Mouse (Mus musculus): ENCODE results near the gene Fev. TPM values are rescaled to one million over a fixed set of nuclear protein-coding genes. Genes with fewer than 3 reads are reported as not detected.

The Fev gene
- polyA plus RNA-seq, 1 experiment from 2014 or later = not detected

- H3K36me3 ChIP-seq (ENCODE audit: control insufficient read depth, insufficient read depth, low read length) = no peaks in the 10 kb centered on the region
- peak within 1 kb of the TSS; percentile 68 for H3K4me3 ChIP-seq (ENCODE audit: low read depth, low read length)
- DNase-seq (ENCODE audit: low spot score) = peak; percentile 98
- H3K27ac ChIP-seq (ENCODE audit: low read depth, low read length) = peak within 1 kb of the TSS; percentile 72; the same call in 1 of the 2 replicates
- WGBS = 4% methylated on average over 23 of the region's 39 CpGs
- H3K9me3 ChIP-seq (replicated peaks; ENCODE audit: control insufficient read depth, low read length) = no peaks in the 10 kb centered on the region
- ATAC-seq = peak; percentile 93
- H3K4me2 ChIP-seq (ENCODE audit: low read length) = peak within 1 kb of the TSS; percentile 87
- H3K27me3 ChIP-seq (replicated peaks; ENCODE audit: control insufficient read depth, insufficient read depth, low read length) = peaks cover 63% of the 10 kb centered on the region
- peaks cover 28% of the 10 kb centered on the region for H3K4me1 ChIP-seq (ENCODE audit: control insufficient read depth, insufficient read depth, low read length)
- H3K9ac ChIP-seq (ENCODE audit: low read length) = peak within 1 kb of the TSS; percentile 86
Observed at GRCm38 (mm10) chr1:74854306-74855056, 30.7 kb downstream of the Fev start, which contains the start of gene Cdk5r2. Cdk5r2 (plus strand) TSS chr1:74854934.

- H3K4me2 ChIP-seq (ENCODE audit: low read length) = no peak overlapping the region
- WGBS = 12% methylated on average over 6 of the region's 6 CpGs
- H3K4me1 ChIP-seq (ENCODE audit: control insufficient read depth, insufficient read depth, low read length) = peaks cover 11% of the 10 kb centered on the region
- no peak overlapping the region for H3K4me3 ChIP-seq (ENCODE audit: low read depth, low read length)
- no peaks in the 10 kb centered on the region for H3K9me3 ChIP-seq (replicated peaks; ENCODE audit: control insufficient read depth, low read length)
- no peak for ATAC-seq
- H3K36me3 ChIP-seq (ENCODE audit: control insufficient read depth, insufficient read depth, low read length) = no peaks in the 10 kb centered on the region
- peak overlapping the region; percentile 10; the same call in 1 of the 2 replicates for H3K9ac ChIP-seq (ENCODE audit: low read length)
- H3K27me3 ChIP-seq (replicated peaks; ENCODE audit: control insufficient read depth, insufficient read depth, low read length) = peaks cover 32% of the 10 kb centered on the region
- peak; percentile 57 for DNase-seq (ENCODE audit: low spot score)
- no peak overlapping the region for H3K27ac ChIP-seq (ENCODE audit: low read depth, low read length)
Observed at GRCm38 (mm10) chr1:74851001-74851775, 34.0 kb downstream of the Fev start.

- Histone ChIP-seq H3K4me1 (ENCODE audit: control insufficient read depth, insufficient read depth, low read length) (peaks cover 11% of the 10 kb centered on the region), H3K4me2 (ENCODE audit: low read length) (no peak overlapping the region), H3K4me3 (ENCODE audit: low read depth, low read length) (no peak overlapping the region), H3K9me3 (replicated peaks; ENCODE audit: control insufficient read depth, low read length) (no peaks in the 10 kb centered on the region), H3K27me3 (replicated peaks; ENCODE audit: control insufficient read depth, insufficient read depth, low read length) (peaks cover 24% of the 10 kb centered on the region), H3K27ac (ENCODE audit: low read depth, low read length) (no peak overlapping the region), H3K36me3 (ENCODE audit: control insufficient read depth, insufficient read depth, low read length) (no peaks in the 10 kb centered on the region), H3K9ac (ENCODE audit: low read length) (no peak overlapping the region)
- no peak for ATAC-seq
- DNase-seq (ENCODE audit: low spot score) = no peak
- 22% methylated on average over 6 of the region's 6 CpGs for whole genome bisulfite sequencing
Observed at GRCm38 (mm10) chr1:74850251-74850650, 35.0 kb downstream of the Fev start.

- no peak overlapping the region for H3K9ac ChIP-seq (ENCODE audit: low read length)
- ATAC-seq = no peak
- no peak overlapping the region for H3K4me2 ChIP-seq (ENCODE audit: low read length)
- peaks cover 16% of the 10 kb centered on the region for H3K27me3 ChIP-seq (replicated peaks; ENCODE audit: control insufficient read depth, insufficient read depth, low read length)
- H3K9me3 ChIP-seq (replicated peaks; ENCODE audit: control insufficient read depth, low read length) = no peaks in the 10 kb centered on the region
- 51% methylated on average over 5 of the region's 5 CpGs for WGBS
- no peak overlapping the region for H3K4me3 ChIP-seq (ENCODE audit: low read depth, low read length)
- DNase-seq (ENCODE audit: low spot score) = no peak
- H3K27ac ChIP-seq (ENCODE audit: low read depth, low read length) = no peak overlapping the region
- no peaks in the 10 kb centered on the region for H3K36me3 ChIP-seq (ENCODE audit: control insufficient read depth, insufficient read depth, low read length)
- H3K4me1 ChIP-seq (ENCODE audit: control insufficient read depth, insufficient read depth, low read length) = peaks cover 8% of the 10 kb centered on the region; the same call in 1 of the 2 replicates
Observed at GRCm38 (mm10) chr1:74848946-74849345, 36.3 kb downstream of the Fev start.

GRCm38 (mm10) chr1:74846341-74846740, 38.9 kb downstream of the Fev start:
- no peaks in the 10 kb centered on the region for H3K9me3 ChIP-seq (replicated peaks; ENCODE audit: control insufficient read depth, low read length)
- ATAC-seq (no peak), DNase-seq (ENCODE audit: low spot score) (no peak)
- no peaks in the 10 kb centered on the region; the same call in 1 of the 2 replicates for H3K27me3 ChIP-seq (replicated peaks; ENCODE audit: control insufficient read depth, insufficient read depth, low read length)
- H3K9ac ChIP-seq (ENCODE audit: low read length) = no peak overlapping the region
- peaks cover 8% of the 10 kb centered on the region; the same call in 1 of the 2 replicates for H3K4me1 ChIP-seq (ENCODE audit: control insufficient read depth, insufficient read depth, low read length)
- H3K36me3 ChIP-seq (ENCODE audit: control insufficient read depth, insufficient read depth, low read length) = no peaks in the 10 kb centered on the region
- no peak overlapping the region for H3K4me2 ChIP-seq (ENCODE audit: low read length)
- 42% methylated on average over 9 of the region's 9 CpGs for WGBS
- H3K27ac ChIP-seq (ENCODE audit: low read depth, low read length) = no peak overlapping the region
- H3K4me3 ChIP-seq (ENCODE audit: low read depth, low read length) = no peak overlapping the region

GRCm38 (mm10) chr1:74843090-74843489, 42.1 kb downstream of the Fev start:
- DNase-seq (ENCODE audit: low spot score) (no peak), ATAC-seq (no peak)
- Histone ChIP-seq H3K4me1 (ENCODE audit: control insufficient read depth, insufficient read depth, low read length) (no peaks in the 10 kb centered on the region), H3K9ac (ENCODE audit: low read length) (no peak overlapping the region), H3K4me3 (ENCODE audit: low read depth, low read length) (no peak overlapping the region), H3K9me3 (replicated peaks; ENCODE audit: control insufficient read depth, low read length) (no peaks in the 10 kb centered on the region), H3K4me2 (ENCODE audit: low read length) (no peak overlapping the region), H3K27ac (ENCODE audit: low read depth, low read length) (no peak overlapping the region), H3K27me3 (replicated peaks; ENCODE audit: control insufficient read depth, insufficient read depth, low read length) (no peaks in the 10 kb centered on the region), H3K36me3 (ENCODE audit: control insufficient read depth, insufficient read depth, low read length) (no peaks in the 10 kb centered on the region)
- 87% methylated on average over 5 of the region's 5 CpGs for WGBS

GRCm38 (mm10) chr1:74833255-74833654, 52.0 kb downstream of the Fev start:
- H3K27me3 ChIP-seq (replicated peaks; ENCODE audit: control insufficient read depth, insufficient read depth, low read length) = no peaks in the 10 kb centered on the region
- no peak overlapping the region for H3K9ac ChIP-seq (ENCODE audit: low read length)
- H3K9me3 ChIP-seq (replicated peaks; ENCODE audit: control insufficient read depth, low read length) = no peaks in the 10 kb centered on the region
- no peaks in the 10 kb centered on the region for H3K4me1 ChIP-seq (ENCODE audit: control insufficient read depth, insufficient read depth, low read length)
- H3K36me3 ChIP-seq (ENCODE audit: control insufficient read depth, insufficient read depth, low read length) = no peaks in the 10 kb centered on the region
- WGBS = 87% methylated on average over 3 of the region's 3 CpGs
- no peak overlapping the region for H3K4me2 ChIP-seq (ENCODE audit: low read length)
- no peak overlapping the region for H3K4me3 ChIP-seq (ENCODE audit: low read depth, low read length)
- no peak for ATAC-seq
- no peak overlapping the region for H3K27ac ChIP-seq (ENCODE audit: low read depth, low read length)
- no peak for DNase-seq (ENCODE audit: low spot score)
